Mouse (Mus musculus) CH12.LX (cell line): ENCODE results near the gene Fxyd7. TPM values are rescaled to one million over a fixed set of nuclear protein-coding genes. Genes with fewer than 3 reads are reported as not detected.

Source experiments
- DNase-seq: peaks from one replicate; pipeline ENCODE4 v3.0.0-alpha.2; 2013; ENCODE audit errors: extremely low read depth
- H3K27ac ChIP-seq: 2 replicates; pipeline ENCODE4 v1.5.1; 2012; ENCODE audit warnings: low read depth, mild to moderate bottlenecking, control low read depth, moderate library complexity; ENCODE audit not compliant: insufficient read depth
- H3K27me3 ChIP-seq: replicated peaks from 2 replicates; pipeline ENCODE3; 2012; ENCODE audit warnings: inconsistent platforms
- H3K36me3 ChIP-seq, 2 experiments: replicated peaks in 1 of 2; 2 replicates each; pipeline versions ENCODE3 to v1.6.1; 2012; ENCODE audit warnings: inconsistent platforms in 1 of 2, low read length in 1 of 2, mild to moderate bottlenecking in 1 of 2, mixed read lengths in 1 of 2, moderate library complexity in 1 of 2; ENCODE audit not compliant: control insufficient read depth in 1 of 2, insufficient read depth in 1 of 2
- H3K4me1 ChIP-seq, 2 experiments: 2 replicates each; pipeline ENCODE4 v1.6.1; 2012; ENCODE audit warnings: inconsistent platforms in 1 of 2, moderate library complexity in 1 of 2; ENCODE audit not compliant: insufficient read depth in 2 of 2, control insufficient read depth in 1 of 2
- H3K4me2 ChIP-seq: 2 replicates; pipeline ENCODE4 v1.6.1; 2012; ENCODE audit warnings: low read depth, mild to moderate bottlenecking, control low read depth; ENCODE audit not compliant: poor library complexity, insufficient read depth, severe bottlenecking
- H3K4me3 ChIP-seq, 3 experiments: fragments of 150-350 bp in 1 of 3; sonication (generic) in 1 of 3; replicated peaks in 1 of 3; 2 replicates each; pipeline versions ENCODE3 to v1.5.1; 2011 to 2012; ENCODE audit warnings: low read depth in 2 of 3, low read length in 2 of 3, mild to moderate bottlenecking in 2 of 3, moderate library complexity in 2 of 3, control low read depth in 1 of 3, improper control_type of control experiment in 1 of 3, inconsistent platforms in 1 of 3, mixed read lengths in 1 of 3; ENCODE audit not compliant: poor library complexity in 1 of 3
- H3K79me2 ChIP-seq: replicated peaks from 2 replicates; pipeline ENCODE4 v1.6.1; 2012; ENCODE audit warnings: mild to moderate bottlenecking, moderate library complexity; ENCODE audit not compliant: control insufficient read depth, poor library complexity, insufficient read depth, severe bottlenecking; ENCODE audit errors: extremely low read depth
- H3K9ac ChIP-seq: 2 replicates; pipeline ENCODE4 v1.6.1; 2012; ENCODE audit warnings: low read depth, mild to moderate bottlenecking, control low read depth, moderate library complexity; ENCODE audit not compliant: insufficient read depth
- H3K9me3 ChIP-seq: replicated peaks from 2 replicates; pipeline ENCODE3; 2012; ENCODE audit warnings: low read length, inconsistent platforms, mixed read lengths
- CHD1 ChIP-seq: IDR thresholded peaks from 2 replicates; pipeline ENCODE4 v1.6.1; 2012; ENCODE audit warnings: low read depth, low read length, improper control_type of control experiment, inconsistent platforms
- E2F4 ChIP-seq: IDR thresholded peaks from 2 replicates; pipeline ENCODE4 v1.6.1; 2011; ENCODE audit warnings: low read depth, low read length, improper control_type of control experiment; ENCODE audit not compliant: insufficient replicate concordance
- HCFC1 ChIP-seq: IDR thresholded peaks from 2 replicates; pipeline ENCODE4 v1.6.1; 2012; ENCODE audit warnings: low read depth, mild to moderate bottlenecking, inconsistent platforms, low read length, improper control_type of control experiment
- JUN ChIP-seq: IDR thresholded peaks from 2 replicates; pipeline ENCODE4 v1.6.1; 2011; ENCODE audit warnings: low read depth, mild to moderate bottlenecking, low read length, improper control_type of control experiment, moderate library complexity; ENCODE audit not compliant: insufficient read depth
- JUND ChIP-seq: conservative IDR thresholded peaks from 2 replicates; pipeline ENCODE4 v1.6.1; 2011; ENCODE audit warnings: low read depth, low read length, improper control_type of control experiment
- MAFK ChIP-seq: IDR thresholded peaks from 2 replicates; pipeline ENCODE4 v1.6.1; 2011; ENCODE audit warnings: low read length, improper control_type of control experiment; ENCODE audit not compliant: insufficient replicate concordance
- MAX ChIP-seq: IDR thresholded peaks from 2 replicates; pipeline ENCODE4 v1.6.1; 2011; ENCODE audit warnings: low read length, improper control_type of control experiment
- MEF2A ChIP-seq: IDR thresholded peaks from 2 replicates; pipeline ENCODE4 v1.6.1; 2014; ENCODE audit warnings: low read depth, mild to moderate bottlenecking, inconsistent platforms, low read length, improper control_type of control experiment, borderline replicate concordance
- MXI1 ChIP-seq: IDR thresholded peaks from 2 replicates; pipeline ENCODE4 v1.6.1; 2011; ENCODE audit warnings: mild to moderate bottlenecking, low read depth, low read length, improper control_type of control experiment
- MYC ChIP-seq: IDR thresholded peaks from 2 replicates; pipeline ENCODE4 v1.6.1; 2011; ENCODE audit warnings: low read depth, mild to moderate bottlenecking, improper control_type of control experiment, low read length
- NELFE ChIP-seq: IDR thresholded peaks from 2 replicates; pipeline ENCODE4 v1.6.1; 2011; ENCODE audit warnings: low read depth, low read length, improper control_type of control experiment
- NRF1 ChIP-seq: IDR thresholded peaks from 2 replicates; pipeline ENCODE4 v1.6.1; 2014; ENCODE audit warnings: low read depth, mild to moderate bottlenecking, inconsistent platforms, low read length, improper control_type of control experiment, moderate library complexity
- POLR2A ChIP-seq: IDR thresholded peaks from 2 replicates; pipeline ENCODE4 v1.6.1; 2011; ENCODE audit warnings: low read depth, mild to moderate bottlenecking, improper control_type of control experiment, low read length
- POLR2AphosphoS2 ChIP-seq: IDR thresholded peaks from 2 replicates; pipeline ENCODE4 v1.6.1; 2011; ENCODE audit warnings: low read depth, low read length, improper control_type of control experiment
- RAD21 ChIP-seq: IDR thresholded peaks from 2 replicates; pipeline ENCODE4 v1.6.1; 2011; ENCODE audit warnings: low read depth, mild to moderate bottlenecking, low read length, improper control_type of control experiment, moderate library complexity
- RCOR1 ChIP-seq: conservative IDR thresholded peaks from 2 replicates; pipeline ENCODE4 v1.6.1; 2012; ENCODE audit warnings: low read depth, mild to moderate bottlenecking, inconsistent platforms, low read length, improper control_type of control experiment
- SIN3A ChIP-seq: IDR thresholded peaks from 2 replicates; pipeline ENCODE4 v1.6.1; 2012; ENCODE audit warnings: low read length, improper control_type of control experiment, inconsistent platforms
- SMC3 ChIP-seq: IDR thresholded peaks from 2 replicates; pipeline ENCODE4 v1.6.1; 2011; ENCODE audit warnings: low read depth, low read length, improper control_type of control experiment
- TCF12 ChIP-seq: IDR thresholded peaks from 2 replicates; pipeline ENCODE4 v1.6.1; 2014; ENCODE audit warnings: low read depth, mild to moderate bottlenecking, inconsistent platforms, low read length, improper control_type of control experiment
- USF1 ChIP-seq: IDR thresholded peaks from 2 replicates; pipeline ENCODE4 v1.6.1; 2014; ENCODE audit warnings: low read depth, mild to moderate bottlenecking, inconsistent platforms, low read length, improper control_type of control experiment
- dilution Hi-C: fragments of 300-500 bp; cut with MboI; formaldehyde crosslinking; loops from 2 replicates; pipeline ENCODE4 v1.14.3; 2020; ENCODE audit warnings: low sequenced_read_pairs; ENCODE audit not compliant: extremely low pct_unique_long_range_greater_than_20kb, extremely low pct_ligation_motif_present
- in situ Hi-C: fragments of 300-500 bp; cut with MboI; formaldehyde crosslinking; loops from 3 replicates; pipeline ENCODE4 v1.14.3; 2019; ENCODE audit warnings: low sequenced_read_pairs, low pct_ligation_motif_present, low pct_unique_long_range_greater_than_20kb, mixed read lengths
- polyA plus RNA-seq: library from polyadenylated mRNA; unstranded; fragments of >175 nt; gene quantifications from 2 replicates; pipeline ENCODE4 v1.2.1, GENCODE M21; 2012; ENCODE audit warnings: low read depth; ENCODE audit not compliant: insufficient read length
- total RNA-seq, 2 experiments: library from RNA; depleted of rRNA; stranded (reverse); fragments of 300-350 nt in 1 of 2; fragments of >200 nt in 1 of 2; gene quantifications; 2 replicates each; pipeline ENCODE4 v1.2.3; 2012 to 2014

Gene Fxyd7
- total and polyA plus RNA-seq, 3 experiments = not detected

- in situ Hi-C loops (no loop called here), dilution Hi-C loops (no loop called here)
- Histone ChIP-seq H3K36me3 (no peaks in the 10 kb centered on the region), H3K9me3 (no peaks in the 10 kb centered on the region), H3K4me1 (peaks cover 13 to 28% of the 10 kb centered on the region in 2 experiments), H3K27ac (no peak overlapping the region), H3K9ac (no peak overlapping the region), H3K4me2 (no peak overlapping the region), H3K27me3 (peaks cover 62% of the 10 kb centered on the region), H3K79me2 (no peaks in the 10 kb centered on the region), H3K4me3 (no peak overlapping the region)
- TF ChIP-seq USF1 = no peak
- no peak for TF ChIP-seq NRF1
- no peak for TF ChIP-seq POLR2AphosphoS2
- TF ChIP-seq E2F4 = no peak
- no peak for DNase-seq
Observed at GRCm38 (mm10) chr7:31055354-31055824, 4.1 kb upstream of the Fxyd7 start.

DNA sequence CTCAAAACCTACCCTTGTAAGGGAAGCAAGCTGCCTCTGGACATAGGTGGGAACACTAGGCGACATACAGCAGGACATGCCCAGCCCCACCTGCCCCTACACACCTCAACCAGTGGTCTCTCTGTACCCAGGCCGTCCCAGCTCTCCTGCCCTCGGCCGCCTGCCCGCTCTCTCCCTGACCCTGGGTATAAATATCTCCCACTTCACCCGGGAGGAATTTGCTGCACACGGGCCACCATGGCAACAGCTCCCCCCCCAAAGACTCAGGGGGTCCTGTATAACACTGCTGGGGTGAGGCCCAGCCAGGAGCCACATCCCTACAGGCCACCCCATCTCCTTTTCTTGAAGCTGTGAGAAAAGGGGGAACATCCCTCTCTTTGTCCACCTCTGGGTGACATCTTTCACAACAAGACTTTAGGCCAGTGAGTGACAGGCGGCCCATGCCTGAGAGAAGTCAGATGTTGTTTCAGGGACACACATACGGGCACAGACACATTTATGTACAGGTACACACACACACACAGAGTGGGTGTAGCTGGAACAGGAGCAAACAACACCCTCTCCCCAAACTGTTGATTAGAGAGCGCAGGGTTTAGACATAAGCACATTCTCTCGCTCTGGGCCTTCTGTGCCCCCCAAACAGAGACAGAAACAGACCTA lies 3.5 kb upstream of the Fxyd7 start:
- Histone ChIP-seq H3K4me1 (peaks cover 13 to 31% of the 10 kb centered on the region in 2 experiments), H3K79me2 (no peaks in the 10 kb centered on the region), H3K9ac (no peak overlapping the region), H3K27ac (no peak overlapping the region), H3K27me3 (peaks cover 67% of the 10 kb centered on the region), H3K4me3 (no peak overlapping the region), H3K4me2 (no peak overlapping the region), H3K36me3 (no peaks in the 10 kb centered on the region), H3K9me3 (no peaks in the 10 kb centered on the region)
- no peak for TF ChIP-seq CHD1
- no peak for TF ChIP-seq NELFE
- TF ChIP-seq MXI1 = no peak
- no peak for TF ChIP-seq MAX
- no peak for TF ChIP-seq MEF2A
- no peak for TF ChIP-seq JUND
- no peak for TF ChIP-seq JUN
- TF ChIP-seq MYC = no peak
- TF ChIP-seq HCFC1 = no peak
- TF ChIP-seq MAFK = no peak
- no peak for TF ChIP-seq RCOR1
- no peak for TF ChIP-seq TCF12
- no peak for TF ChIP-seq RAD21
- TF ChIP-seq SMC3 = no peak
- TF ChIP-seq SIN3A = no peak
- TF ChIP-seq POLR2A = no peak
- dilution Hi-C loops (no loop called here), in situ Hi-C loops (no loop called here)
- DNase-seq = no peak
